Mouse (Mus musculus): Measurements from ENCODE around the gene Arrdc2. TPM values are rescaled to one million over a fixed set of nuclear protein-coding genes. Genes with fewer than 3 reads are reported as not detected.

Arrdc2 gene
- polyA plus RNA-seq, 1 experiment: 27.4 TPM

DNA sequence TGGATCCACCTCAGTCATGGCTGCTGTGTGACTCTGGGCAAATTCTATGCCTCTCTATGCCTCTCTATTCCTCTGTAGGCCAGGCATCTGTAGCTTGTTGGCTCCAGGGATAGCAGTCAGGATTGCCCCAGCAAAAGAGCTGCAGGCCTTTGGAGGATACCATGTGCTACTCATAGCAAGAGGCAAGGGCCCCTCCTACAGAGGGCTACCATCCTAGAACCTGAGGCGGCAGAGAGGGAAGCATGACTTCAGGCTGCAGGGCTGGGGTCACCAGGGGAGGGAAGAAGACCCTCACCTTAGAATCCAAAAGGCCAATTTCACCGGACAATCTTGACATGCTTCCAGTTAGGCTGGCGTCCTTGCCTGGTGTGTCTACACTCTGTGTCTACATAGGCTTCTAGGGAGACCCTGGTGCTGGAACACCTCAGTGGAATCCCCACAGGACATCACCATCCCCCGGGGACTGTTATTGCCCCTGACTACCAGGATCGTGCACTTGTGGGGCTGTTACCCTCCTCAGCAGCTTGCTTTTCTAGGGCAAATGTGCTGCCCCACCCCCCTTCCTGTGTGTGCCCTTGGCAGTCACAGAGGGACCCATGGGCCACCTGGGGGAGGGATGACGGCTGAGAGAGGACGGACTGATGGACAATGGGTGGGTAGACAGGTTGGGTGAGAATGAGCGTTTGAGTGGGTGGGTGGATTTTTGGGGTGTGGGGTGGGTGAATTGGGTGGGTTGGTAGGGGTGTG is 30.4 kb downstream of the Arrdc2 start:
- DNase-seq (ENCODE audit: low spot score): no peak

DNA sequence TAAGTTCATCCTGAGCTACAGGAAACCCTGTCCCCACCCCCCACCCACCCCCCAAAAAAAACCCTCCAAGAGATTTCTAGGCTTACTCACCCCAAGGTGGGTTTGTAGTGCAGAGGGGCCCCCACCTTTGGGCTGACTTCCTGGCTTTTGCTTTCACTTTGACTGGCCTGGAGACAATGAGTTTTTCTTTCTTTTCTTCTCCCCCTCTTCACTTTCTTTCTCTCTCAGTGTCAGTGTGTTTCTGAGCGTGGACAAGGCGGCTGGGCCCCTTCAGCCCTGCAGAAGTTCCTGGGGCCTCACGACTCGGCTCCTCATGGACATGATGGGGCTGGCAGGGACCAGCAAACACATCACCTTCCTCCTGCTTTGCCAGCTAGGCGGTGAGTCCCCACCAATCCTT is 31.3 kb downstream of the Arrdc2 start, which contains the start of gene Il12rb1:
Il12rb1 (plus strand) TSS at position 211 of the 400 bp plus-strand sequence.
- DNase-seq (ENCODE audit: low spot score): no peak

DNA sequence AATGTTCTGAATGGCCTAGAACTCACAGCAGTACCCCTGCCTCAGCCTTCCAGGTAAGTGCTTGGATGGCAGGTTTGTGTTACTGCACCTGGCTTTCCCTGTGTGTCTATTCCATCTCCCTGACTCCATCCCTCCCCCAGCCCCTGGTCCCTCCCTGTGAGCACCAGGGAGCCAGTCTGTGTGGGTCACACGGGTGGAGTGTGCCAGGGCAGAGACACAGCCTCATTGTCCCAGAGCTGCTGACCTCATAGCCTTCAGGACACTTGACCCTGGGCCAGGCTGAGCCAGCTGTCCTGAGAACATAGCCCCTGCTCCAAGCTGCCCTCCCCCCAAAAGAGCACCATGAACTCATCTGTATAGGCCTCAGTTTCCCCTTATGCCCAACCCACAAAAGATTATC is 32.2 kb downstream of the Arrdc2 start:
- no peak for DNase-seq (ENCODE audit: low spot score)

DNA sequence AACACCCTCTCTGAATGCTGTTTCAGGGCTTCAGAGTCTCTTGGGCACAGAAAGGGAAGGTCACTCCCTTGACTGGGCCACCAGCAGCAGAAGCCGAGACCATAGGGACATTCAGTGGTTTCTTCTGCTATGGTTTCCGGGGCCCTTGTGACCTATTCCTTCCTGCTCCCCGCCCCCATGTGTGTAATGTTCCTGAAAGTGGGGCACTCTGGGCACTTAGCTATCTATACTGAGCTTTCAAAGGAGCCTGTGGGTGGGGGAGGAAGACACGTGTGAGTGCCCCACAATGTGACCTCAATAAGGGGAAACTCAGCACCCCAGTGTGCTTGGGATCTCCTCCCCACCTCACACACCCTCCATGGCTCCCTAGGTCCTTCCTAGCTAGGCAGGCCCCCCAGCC is 33.0 kb downstream of the Arrdc2 start:
- DNase-seq (ENCODE audit: low spot score): no peak

DNA sequence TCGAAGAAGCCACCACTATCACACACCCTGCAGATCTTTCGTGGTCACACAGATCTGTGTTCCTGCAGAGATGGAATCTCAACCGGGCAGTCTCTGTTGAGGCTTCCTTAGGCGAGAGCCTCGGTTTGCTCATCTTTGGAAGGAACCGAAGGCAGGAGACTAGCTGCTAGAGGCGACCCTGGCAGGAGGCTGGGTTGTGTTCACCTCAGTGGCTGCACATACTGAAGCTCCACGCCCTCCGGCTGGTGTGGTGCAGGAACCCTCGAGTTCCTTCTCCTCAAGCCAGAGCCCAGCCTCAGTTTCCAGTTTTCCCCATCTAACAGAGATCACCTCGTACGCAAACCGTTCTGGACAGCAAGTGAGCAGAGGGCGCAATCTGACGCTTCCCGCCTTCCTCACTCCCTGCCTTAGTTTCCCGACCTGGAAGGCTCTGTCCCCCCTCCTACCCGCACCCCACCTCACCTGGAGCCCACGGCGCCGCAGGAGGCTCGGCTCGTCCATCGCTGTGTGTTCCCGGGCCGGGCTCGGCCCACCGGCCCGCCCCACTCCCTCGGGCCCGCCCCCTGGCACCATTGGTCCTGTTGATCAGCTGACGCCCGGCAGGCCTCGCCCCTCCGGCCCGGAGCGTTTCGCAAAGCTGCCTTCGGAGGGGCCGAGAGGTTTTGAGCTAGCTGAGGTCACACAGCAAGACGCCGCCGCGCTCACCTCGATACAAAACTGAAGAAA is 34.9 kb downstream of the Arrdc2 start, which contains the start of gene Mast3:
Mast3 (minus strand) TSS at position 574 of the 726 bp plus-strand sequence.
- peak; percentile 64 for DNase-seq (ENCODE audit: low spot score)

DNA sequence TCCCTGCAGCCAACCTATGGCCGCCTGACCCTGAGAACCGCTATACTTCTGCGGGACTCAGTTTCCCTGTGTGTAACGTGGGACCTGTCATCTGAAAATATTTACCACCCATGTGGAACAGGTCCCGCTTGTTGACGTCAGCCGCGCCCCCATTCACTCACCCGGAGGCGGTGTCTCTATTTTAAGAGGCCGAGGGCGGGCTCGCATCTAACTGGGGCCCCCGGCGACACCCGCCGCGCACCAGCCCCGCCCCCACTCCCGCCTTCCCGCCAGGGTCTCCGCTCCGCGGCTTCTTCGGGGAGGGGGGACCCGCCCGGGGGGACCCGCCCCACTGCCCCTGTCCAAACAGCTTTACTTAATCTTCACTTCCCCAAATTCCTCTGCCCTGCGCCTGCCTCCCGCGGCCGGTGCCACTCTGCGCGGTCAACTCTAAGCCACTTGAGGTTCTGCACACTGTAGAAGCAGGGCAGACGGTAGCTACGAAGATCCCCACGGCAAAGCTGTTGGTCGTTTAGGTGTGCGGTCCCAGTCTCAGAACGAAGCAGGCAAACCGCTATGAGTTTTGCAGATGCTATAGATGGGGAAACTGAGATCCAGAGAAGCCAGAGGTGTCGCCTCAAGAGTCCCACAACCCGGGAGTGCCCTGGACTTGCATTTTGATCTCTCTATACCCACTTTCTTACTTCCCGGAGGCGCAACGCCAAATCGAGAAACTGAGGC is 35.6 kb downstream of the Arrdc2 start:
- no peak for DNase-seq (ENCODE audit: low spot score)

DNA sequence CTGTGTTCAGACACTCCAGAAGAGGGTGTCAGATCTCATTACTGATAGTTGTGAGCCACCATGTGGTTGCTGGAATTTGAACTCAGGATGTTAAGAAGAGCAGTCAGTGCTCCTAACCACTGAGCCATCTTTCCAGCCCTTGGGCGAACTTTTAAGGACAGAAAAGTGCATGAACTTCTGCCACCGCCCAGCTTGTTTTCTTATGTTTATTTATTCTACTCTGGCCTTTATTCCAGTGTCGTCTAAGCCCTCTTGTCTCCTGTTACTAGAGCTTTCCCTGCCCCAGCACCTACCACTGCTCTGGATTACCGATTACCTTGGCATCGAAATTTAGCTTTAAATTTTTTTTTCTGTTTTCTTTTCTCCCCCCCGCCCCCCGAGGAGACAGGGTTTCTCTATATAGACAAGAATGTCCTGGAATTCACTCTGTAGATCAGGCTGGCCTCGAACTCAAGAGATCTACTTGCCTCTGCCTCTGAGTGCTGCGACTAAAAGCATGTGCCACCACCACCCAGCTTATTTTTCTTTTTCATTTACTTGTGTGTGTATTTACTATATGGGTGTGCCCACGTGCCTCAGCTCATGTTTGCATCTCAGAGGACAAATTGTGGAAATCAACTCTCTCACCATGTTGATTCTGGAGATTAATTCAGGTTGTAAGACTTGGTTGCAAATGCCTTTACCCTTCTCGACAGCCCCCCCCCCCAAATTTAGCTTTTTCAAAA is 36.6 kb downstream of the Arrdc2 start:
- DNase-seq (ENCODE audit: low spot score): no peak

DNA sequence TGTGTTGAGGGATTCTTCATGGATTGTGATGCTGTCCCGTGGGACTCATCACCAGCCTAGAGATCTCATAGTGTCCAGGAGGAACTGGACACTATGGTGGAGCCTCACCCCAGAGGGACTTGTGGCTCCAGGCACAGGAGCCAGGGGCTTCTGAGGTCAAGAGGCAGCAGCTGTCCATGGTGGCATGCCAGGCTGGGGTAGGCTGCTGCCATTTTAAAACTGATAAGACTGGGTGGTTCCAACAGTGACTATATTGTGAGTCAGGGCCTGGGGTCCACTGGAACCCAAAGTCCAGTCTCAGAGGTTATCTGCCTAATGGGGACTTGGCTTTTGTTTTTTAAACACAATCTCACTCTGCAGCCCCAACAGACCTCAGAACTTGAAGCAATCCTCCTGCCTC is 37.7 kb downstream of the Arrdc2 start:
- DNase-seq (ENCODE audit: low spot score): no peak

DNA sequence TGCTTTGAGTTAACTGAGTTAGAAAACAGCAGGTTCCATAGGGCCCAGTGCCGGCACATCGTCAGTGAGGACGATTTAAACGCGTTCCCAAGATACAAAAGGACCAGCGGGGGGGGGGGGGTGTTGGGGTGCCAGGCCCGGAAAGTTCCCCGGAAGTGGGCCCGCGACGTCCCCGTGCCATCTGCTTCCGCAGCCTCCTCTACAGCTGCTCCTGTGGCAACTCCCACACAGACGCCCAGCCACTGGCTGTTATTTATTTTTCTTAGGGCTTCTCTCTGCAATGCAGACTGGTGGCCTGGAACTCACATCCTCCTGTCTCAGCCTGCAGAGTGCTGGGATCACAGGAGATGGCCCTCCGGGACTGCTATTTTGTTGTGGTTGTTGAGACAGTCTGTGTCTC is 38.4 kb downstream of the Arrdc2 start:
- DNase-seq (ENCODE audit: low spot score): no peak

DNA sequence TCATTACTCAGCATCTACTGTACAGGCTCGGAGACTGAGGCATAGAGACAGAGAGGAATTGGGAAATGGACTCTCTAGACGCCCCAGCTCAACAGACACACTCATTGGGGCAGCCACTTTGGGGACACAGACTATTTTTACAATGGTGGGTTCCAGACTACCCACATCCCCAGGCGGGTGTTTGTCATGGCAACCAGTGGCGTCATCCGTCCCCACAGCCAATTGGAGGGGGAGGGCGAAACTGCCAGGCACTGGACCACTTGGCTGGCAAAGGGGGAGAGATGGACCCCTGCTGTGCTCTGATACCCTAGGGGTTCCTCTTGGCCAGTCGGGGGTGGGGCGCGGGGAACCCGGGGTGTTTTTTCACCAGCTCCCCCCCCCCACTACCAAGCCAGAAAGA is 38.9 kb downstream of the Arrdc2 start:
- DNase-seq (ENCODE audit: low spot score): no peak

DNA sequence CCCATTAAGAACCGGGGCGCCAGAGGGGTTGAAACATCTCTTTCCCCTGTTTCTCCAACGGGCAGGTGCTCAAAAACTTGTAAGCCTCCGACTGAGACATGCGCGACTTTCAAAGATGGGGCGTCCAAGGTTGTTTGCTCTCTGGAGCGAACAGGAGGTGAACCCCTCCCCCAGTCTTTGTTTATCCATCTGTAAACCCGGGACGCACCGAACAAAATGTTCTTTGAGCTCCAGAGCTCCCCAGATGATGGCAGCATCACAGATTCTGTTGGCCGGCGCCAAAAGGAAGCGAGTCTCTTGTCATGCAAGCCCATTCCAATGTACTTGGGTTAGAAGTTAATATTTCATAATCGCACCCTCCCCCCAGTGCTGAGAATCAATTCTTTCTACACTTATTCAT is 41.2 kb downstream of the Arrdc2 start:
- no peak for DNase-seq (ENCODE audit: low spot score)

DNA sequence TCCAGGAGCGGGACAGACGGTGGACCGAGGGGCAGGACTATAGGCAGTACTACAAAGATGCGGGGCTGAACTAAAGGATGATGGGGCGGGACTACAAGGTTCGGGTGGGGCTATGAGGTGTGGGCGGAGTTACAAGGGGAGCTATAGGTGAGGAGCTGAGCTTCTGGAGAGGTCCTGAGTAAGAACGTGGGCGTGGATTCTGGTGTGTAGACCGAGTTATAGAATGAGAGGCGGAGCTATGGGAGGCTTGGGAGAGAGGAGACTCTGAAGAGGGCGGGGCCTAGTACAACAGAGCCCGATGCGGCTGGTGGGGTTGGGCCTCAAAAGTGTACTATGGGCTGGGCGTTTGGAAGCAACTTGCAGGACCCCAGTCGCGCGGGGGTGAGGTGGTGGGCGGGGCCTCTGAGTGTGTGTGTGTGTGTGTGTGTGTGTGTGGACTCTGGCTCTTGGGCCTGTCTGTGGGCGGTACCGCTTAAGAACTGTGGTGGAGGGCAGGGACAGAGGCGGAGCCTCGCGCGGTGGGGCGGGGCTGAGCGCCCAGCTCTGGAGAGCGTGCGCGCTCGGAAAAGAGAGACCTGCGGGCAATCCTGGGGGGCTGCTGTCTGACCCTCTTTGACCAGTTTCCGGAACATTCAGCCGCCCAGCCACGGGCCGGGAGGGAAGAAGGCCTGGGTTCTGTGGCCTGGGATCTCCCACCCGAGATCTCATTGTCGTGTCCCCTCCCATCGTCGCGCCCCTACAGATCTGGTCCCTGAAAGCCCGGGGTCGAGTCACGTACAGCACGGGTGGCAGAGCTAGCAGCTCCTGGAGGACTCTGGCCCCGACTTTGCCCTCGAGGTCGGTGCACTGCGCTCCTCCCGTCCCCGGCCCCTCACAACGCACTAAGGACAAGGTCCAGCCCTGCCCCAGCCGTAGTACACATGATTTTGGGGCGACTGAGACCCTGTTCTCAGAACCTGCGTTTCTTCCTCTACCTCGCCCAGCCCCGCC is 42.1 kb downstream of the Arrdc2 start:
- peak; percentile 70 for DNase-seq (ENCODE audit: low spot score)

DNA sequence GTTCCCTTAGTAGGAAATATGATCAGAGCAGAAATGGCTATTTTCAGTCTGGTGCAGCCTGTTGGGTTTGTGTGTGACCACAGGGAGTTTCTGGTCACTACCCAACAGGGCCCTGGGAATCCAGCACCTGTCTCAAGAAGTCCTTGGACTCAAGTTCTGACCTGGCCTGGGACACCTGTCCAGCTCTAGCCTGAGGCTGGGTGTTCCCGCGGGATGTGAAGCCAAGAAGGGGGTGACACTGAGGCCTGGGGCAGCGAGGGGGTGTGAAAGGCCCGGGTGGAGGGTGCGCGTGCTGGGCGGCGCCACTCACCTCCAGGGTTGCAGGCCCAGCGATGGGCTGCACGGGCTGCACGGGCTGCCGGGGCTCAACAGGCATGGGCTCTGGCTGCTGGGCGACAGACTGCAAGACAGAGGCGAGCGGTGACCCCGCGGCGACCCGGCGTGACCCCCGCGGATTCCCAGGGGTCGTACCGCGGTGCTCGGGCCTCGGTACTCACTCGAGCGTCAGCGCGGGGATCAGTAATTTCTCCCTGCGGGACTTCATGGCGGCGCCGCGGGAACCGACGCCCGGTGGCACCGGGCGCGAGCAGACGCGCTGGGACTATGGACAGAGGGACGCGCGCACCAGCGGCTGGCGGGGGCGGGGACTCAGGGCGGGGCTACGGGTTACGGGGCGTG is 43.0 kb downstream of the Arrdc2 start:
- no peak for DNase-seq (ENCODE audit: low spot score)

DNA sequence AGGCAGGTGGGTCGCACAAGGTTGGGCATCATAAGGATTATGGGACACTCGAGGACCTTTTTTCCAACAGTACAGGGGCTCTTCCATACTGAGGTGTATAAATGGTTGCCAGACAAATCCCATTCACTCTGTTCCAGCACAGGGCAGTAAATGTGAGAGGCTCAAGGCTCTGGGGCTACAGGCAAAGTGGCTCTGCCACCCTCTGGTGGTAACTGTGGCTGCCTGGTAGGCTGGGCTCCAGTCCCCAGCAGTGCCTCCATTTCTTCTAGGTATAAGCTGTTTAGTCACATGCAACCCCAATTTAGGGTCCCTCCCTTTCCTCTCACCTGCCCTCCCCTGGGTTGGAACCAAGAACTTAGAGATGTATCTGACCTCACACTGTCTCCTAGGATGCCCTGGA is 44.1 kb downstream of the Arrdc2 start:
- DNase-seq (ENCODE audit: low spot score): no peak

DNA sequence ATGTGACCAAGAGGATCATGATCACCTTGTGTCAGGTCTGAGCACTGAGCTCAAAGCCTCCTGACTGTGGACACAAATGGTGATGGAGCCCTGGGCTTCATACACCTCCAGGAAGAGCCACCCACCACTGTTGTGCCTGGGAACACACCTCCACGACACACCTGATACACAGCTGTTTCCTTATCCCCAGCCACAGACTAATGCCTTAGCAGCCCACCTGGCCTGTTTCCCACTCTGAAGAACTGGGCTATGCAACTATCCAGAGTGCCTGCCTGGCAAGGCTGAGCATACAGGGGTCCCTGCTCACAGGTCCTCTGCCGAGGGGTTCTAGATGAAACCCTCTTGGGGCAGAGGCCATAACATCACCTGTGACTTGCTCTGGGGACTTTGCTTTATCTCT is 45.3 kb downstream of the Arrdc2 start:
- no peak for DNase-seq (ENCODE audit: low spot score)

DNA sequence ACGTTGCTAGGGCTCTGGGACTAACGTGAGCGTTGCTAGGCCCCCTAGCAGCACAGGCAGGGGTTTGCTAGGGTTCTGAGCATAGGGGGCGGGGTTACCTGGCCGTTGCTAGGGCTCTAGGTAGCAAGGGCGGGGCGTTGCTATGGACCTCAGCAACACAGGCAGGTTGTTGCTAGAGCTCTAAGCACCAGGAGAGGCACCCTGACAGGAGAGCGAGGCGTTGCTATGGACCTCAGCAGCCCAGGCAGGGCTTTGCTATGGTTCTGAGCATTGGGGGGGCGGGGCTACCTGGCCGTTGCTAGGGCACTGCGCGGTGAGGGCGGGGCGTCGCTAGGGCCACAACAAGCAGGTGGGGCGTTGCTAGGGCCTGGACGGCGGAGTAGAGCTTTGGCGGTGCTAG is 46.8 kb downstream of the Arrdc2 start:
- DNase-seq (ENCODE audit: low spot score): no peak

DNA sequence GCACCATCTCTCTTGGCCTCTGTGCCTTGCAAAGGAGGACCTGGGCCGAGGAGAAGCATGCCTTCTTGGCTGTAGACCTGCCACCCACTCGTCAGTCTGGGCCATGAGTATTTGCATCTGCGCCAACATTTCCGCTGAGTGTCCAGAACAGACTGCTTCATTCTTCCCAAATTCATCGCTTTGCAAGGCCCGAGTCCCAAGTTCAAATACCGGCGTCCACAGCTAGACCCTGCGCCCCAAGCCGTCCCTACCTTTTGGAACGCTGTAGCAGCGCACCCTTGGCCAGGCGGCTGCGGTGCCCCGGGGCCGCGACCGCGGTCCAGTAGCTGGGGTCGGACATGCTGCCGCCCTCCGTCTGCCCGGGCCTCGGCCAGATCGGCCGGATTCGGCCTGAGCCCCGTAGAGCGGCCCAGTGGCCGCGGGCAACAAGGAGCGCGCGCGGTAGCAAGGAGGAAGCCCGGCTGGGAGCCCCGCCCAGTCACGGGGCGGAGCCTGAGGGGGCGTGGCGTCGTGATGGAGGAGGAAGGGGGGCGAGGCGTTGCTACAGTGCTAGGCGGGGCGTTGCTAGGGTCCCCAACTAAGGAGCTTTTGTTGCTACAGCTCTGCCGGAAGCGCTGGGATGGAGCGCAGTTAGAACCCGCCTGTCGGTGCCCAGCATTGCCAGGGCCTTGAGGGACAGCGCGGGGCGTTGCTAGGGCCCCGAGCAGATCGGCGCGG is 47.4 kb downstream of the Arrdc2 start:
- DNase-seq (ENCODE audit: low spot score): peak; percentile 97

DNA sequence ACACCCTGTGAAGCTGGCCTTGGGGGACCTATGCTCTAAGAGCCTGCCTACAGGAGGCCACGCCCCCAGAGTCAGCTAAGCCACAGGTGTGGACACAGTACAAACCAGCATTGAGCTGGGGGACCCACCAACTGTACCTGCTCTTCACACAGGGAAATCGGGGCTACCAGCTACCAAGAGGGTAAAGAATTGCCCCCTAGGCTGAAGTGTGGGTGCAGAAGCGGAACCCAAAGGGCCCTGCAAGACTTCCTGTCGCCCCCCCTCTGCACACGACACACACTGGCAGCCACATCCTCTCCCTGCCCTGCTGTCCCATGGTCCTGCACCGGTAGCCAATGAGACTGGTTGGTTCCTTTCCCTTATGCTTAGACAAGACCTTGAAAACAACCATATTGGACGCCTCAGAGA is 48.2 kb downstream of the Arrdc2 start:
- no peak for DNase-seq (ENCODE audit: low spot score)

DNA sequence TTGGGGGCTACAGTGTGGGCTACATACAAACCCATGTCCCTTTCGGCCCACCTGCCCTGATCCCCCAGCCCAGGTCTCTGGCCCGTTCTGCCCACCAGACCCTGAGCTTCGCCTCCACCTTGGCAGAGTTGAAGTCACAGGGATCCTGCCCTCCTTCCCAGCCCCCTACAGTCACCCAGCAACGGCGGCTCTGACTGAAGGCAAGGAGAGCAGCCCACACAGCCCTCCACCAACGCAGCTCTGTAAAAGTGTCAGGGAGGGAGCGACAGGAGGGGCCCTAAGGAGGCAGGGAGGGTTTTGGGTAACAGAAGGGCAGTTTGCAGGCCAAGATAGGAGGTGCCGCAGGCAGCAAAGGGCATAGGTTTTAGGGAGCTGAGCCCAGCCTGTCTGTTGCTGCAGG is 48.7 kb downstream of the Arrdc2 start:
- no peak for DNase-seq (ENCODE audit: low spot score)

All from urinary bladder, adult 2 months (tissue).